Mouse (Mus musculus) cerebellum, adult 2 months (tissue): Measurements from ENCODE around the gene Asna1. TPM values are rescaled to one million over a fixed set of nuclear protein-coding genes. Genes with fewer than 3 reads are reported as not detected.
A peak's percentile ranks its signal among the peaks of the same experiment; 100 is the strongest.

ENCODE experiments used
- DNase-seq, 2 experiments: peaks; one replicate each; pipeline ENCODE4 v3.0.0; 2021
- H3K27ac ChIP-seq: fragments of 200-500 bp; 2 replicates; pipeline ENCODE4 v1.5.1; 2012; ENCODE audit warnings: low read length, control low read depth, inconsistent platforms; ENCODE audit not compliant: insufficient read depth
- H3K27me3 ChIP-seq: fragments of 200-500 bp; 2 replicates; pipeline ENCODE4 v1.6.1; 2012; ENCODE audit warnings: inconsistent platforms, mild to moderate bottlenecking, low read length, moderate library complexity; ENCODE audit not compliant: control insufficient read depth, insufficient read depth
- H3K4me1 ChIP-seq: fragments of 200-500 bp; 2 replicates; pipeline ENCODE4 v1.6.1; 2011; ENCODE audit warnings: low read length; ENCODE audit not compliant: control insufficient read depth, insufficient read depth
- H3K4me3 ChIP-seq: fragments of 200-500 bp; replicated peaks from 2 replicates; pipeline ENCODE3; 2011; ENCODE audit warnings: mild to moderate bottlenecking, low read depth, low read length, control low read depth; ENCODE audit not compliant: insufficient read depth
- CTCF ChIP-seq: fragments of 200-500 bp; IDR thresholded peaks from 2 replicates; pipeline ENCODE4 v1.5.1; 2011; ENCODE audit warnings: low read depth, mild to moderate bottlenecking, control low read depth, low read length, moderate library complexity, borderline replicate concordance; ENCODE audit not compliant: insufficient read depth
- POLR2A ChIP-seq: fragments of 200-500 bp; IDR thresholded peaks from 2 replicates; pipeline ENCODE4 v1.6.1; 2011; ENCODE audit warnings: low read length, control low read depth, borderline replicate concordance; ENCODE audit not compliant: insufficient read depth
- WGBS: fragments of 180-500 bp; shearing (Covaris S2); methylation state at CpG from one replicate; pipeline ENCODE4 v1.1.7; 2018; 5-methylcytosine and 5-hydroxymethylcytosine counted together
- polyA plus RNA-seq: library from polyadenylated mRNA; depleted of rRNA; stranded (reverse); fragments of >200 nt; gene quantifications from 2 replicates; pipeline ENCODE4 v1.2.3, GENCODE M21; 2012

Asna1 gene
- polyA plus RNA-seq, 1 experiment, result 296 TPM

- no peaks in the 10 kb centered on the region for H3K27me3 ChIP-seq
- peak; percentile 57 to 64 for DNase-seq
- peaks cover 3% of the 10 kb centered on the region; the same call in 1 of the 2 replicates for H3K4me1 ChIP-seq
- no peak for TF ChIP-seq CTCF
- 32% methylated on average over 11 of the region's 11 CpGs for WGBS
- H3K27ac ChIP-seq, result no peak overlapping the region
- no peak overlapping the region for H3K4me3 ChIP-seq
Observed at GRCm38 (mm10) chr8:84980622-84981358, 44.3 kb downstream of the Asna1 start.

DNA sequence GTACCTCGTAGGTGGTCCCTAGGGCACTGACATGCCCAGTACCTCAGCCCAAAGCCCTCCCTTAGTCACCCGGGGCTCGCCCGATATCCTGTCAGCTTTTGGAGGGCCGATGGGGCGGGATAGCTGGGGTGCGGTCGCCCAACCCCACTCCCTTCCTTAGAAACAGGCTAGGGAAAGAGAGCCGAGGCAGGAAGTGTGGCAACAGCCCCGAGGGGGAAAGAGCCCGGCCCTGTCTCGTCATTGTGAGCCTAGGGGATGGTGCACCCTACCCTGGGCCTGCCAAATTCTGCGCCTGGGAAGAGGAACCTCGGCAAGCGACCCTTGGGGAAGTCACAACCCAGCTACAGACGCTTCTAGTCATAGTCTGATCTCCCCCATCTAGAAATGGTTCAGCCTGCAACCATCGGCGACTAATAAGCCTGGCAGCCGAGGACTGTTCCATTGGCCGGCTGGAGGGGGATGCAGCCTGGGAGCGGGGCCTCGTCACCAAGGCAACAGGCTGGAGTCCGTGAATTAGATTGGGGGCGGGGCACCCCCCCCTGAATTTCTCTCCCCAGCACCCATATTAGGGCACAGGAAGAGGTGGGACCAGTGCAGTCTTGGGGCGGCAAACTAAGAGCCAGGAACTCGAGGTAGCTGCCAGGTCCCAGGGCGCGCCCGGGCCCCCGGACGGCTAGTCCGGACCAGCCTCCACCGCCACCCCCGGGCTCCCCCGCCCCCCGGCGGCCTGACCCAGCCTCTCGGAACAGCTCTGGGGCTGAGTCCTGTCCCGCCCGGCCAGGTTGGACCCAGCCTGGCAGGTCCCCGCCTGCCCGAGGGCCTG, 45.3 kb downstream of the Asna1 start:
- Histone ChIP-seq H3K27me3 (no peaks in the 10 kb centered on the region), H3K4me3 (peak overlapping the region; percentile 55), H3K4me1 (peaks cover 3% of the 10 kb centered on the region; the same call in 1 of the 2 replicates), H3K27ac (peak overlapping the region; percentile 4; the same call in 1 of the 2 replicates)
- TF ChIP-seq CTCF (no peak), POLR2A (no peak)
- 4% methylated on average over 42 of the region's 42 CpGs for WGBS
- DNase-seq, result peak; percentile 90 to 91

DNA sequence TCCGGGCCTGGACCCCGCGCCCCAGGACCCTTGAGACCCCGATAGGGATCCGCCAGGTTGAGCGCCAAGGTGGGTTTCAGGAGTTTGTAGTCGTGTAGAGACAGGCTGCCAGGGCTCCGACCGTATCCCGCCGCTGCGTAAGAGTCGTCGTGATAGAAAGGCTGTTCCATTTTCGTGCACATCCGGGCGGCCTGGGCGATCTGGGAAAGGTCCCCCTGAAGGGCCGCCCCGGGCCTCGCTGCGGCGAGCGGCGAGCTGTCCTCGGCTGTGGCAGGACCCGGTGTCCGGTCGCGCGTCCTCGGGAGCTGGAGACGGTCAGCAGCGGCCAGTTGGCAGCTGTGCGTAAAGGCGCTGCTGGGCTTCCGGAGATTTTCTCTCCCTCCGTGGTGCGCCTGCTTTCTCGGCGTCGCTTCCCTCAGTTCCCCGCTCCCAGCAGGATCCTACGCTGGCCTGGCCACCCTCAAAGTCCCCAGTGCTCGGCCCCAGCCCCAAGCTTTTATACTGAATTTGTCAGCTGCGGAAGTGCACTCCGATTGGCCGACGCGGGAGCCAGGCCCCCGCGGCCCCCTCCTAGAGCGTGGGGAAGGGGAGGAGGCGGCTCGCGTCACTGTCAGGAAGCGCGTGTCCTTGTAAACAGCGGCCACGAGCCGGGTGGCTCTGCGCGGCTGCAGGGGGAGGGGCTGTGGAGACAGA, 46.7 kb downstream of the Asna1 start, which contains the start of gene Junb:
Gene Junb (minus strand): TSS at position 471 of the 693 bp plus-strand sequence.
- peak; percentile 91 to 94 for DNase-seq
- TF ChIP-seq POLR2A (peak; percentile 99), CTCF (no peak)
- peak within 1 kb of the TSS; percentile 82 for H3K27ac ChIP-seq
- H3K4me3 ChIP-seq, result peak within 1 kb of the TSS; percentile 54
- WGBS, result under 1% methylated on average over 63 of the region's 63 CpGs
- peaks cover 3% of the 10 kb centered on the region for H3K4me1 ChIP-seq
- H3K27me3 ChIP-seq, result no peaks in the 10 kb centered on the region

DNA sequence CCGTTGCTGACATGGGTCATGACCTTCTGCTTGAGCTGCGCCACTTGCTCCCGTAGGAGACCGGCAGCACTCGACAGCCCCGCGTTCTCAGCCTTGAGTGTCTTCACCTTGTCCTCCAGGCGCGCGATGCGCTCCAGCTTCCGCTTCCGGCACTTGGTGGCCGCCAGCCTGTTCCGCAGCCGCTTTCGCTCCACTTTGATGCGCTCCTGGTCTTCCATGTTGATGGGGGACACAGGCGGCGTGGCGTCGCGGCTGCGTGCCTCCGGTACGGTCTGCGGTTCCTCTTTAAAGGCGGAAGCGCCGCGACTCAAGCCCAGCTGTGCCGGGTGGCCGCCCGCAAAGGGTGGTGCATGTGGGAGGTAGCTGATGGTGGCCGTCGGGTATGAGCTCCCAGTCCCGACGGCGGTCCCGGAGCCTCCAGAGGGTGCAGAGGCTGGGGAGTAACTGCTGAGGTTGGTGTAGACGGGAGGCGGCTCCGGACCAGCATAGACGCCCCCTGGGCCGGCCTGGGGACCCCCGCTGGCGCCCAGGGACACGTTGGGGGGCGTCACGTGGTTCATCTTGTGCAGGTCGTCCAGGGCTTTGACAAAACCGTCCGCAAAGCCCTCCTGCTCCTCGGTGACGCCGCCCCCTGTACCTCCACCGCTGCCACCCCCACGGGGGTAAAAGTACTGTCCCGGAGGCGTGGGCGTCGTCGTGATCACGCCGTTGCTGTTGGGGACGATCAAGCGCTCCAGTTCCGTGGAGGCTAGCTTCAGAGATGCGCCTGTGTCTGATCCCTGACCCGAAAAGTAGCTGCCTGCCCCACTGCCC, 47.4 kb downstream of the Asna1 start:
- H3K27ac ChIP-seq, result peak overlapping the region; percentile 82
- TF ChIP-seq CTCF, result no peak
- no peak for TF ChIP-seq POLR2A
- H3K4me1 ChIP-seq, result peaks cover 3% of the 10 kb centered on the region
- peak; percentile 59 to 63 for DNase-seq
- under 1% methylated on average over 70 of the region's 70 CpGs for WGBS
- peak overlapping the region; percentile 54 for H3K4me3 ChIP-seq
- no peaks in the 10 kb centered on the region for H3K27me3 ChIP-seq

DNA sequence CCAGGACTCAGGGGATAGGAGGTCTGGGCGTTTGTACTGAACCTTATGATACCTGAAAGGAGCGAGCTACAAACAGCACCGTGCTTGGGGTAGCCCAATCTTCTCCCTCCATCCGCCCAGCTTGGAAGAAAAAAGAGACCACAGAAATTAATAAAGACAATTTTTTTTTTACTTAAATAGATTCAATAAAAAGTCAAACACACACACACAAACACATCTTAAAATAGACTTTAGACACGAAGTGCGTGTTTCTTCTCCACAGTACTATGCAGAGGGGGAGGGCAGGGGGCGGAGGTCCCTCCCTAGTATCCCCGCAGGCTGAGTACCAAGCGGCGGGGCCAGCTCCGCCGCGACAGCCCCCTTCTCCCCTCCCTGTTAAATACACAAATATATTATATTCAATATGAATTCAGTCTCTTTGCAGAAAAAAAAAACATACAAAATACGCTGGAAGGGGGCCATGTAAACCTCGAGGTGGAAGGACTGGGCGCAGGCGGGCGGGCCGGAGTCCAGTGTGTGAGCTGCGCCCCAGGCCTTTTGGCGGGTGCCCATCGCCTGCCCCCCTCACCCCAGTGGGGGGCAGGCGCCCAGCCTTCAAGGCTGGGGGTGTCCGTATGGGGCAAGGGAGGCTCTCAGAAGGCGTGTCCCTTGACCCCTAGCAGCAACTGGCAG, 48.2 kb downstream of the Asna1 start:
- DNase-seq, result no peak
- H3K27me3 ChIP-seq, result no peaks in the 10 kb centered on the region
- TF ChIP-seq CTCF (no peak), POLR2A (0 out of 2 replicates have a peak, but pooled peaks have one; percentile 58)
- WGBS, result under 1% methylated on average over 25 of the region's 25 CpGs
- peaks cover 3% of the 10 kb centered on the region for H3K4me1 ChIP-seq
- H3K4me3 ChIP-seq, result peak overlapping the region; percentile 54
- peak overlapping the region; percentile 24; the same call in 1 of the 2 replicates for H3K27ac ChIP-seq

DNA sequence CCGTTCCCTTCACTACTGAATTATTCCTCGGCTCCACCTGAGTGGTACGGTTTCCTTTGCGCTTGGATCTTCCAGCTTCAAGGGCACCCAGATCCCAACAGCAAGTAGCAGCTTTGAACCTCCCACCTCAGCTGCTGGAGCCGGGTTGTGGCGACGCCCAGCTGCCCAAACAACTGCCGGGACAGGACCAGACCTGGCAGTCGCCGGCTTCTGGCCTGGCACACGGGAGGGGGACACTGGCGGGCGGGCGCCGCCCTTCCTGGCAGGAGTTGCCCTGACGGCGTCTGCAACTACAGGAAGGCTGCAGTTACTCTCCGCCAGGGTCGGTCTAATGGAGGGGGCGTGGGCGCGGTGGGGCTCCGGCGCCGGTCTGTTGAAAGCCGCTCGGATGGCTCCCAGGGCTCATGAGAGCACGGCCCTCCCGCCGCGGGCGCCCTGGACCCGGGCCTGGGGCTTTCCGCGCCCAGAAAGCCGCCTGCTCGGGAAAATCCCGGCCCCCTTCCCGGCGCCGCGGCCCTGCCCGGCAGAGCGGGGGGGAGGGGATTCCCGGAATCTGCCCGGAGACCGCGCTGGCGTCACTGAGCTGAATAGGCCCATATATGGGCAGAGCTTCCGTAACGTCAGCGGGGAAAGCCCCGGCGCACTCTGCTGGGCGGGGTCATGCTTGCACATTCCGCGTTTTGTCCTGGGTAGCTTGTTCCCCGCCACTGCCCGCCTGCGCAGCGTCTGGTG, 48.9 kb downstream of the Asna1 start:
- no peaks in the 10 kb centered on the region for H3K27me3 ChIP-seq
- peak; percentile 96 for DNase-seq
- WGBS, result 2% methylated on average over 61 of the region's 61 CpGs
- H3K4me3 ChIP-seq, result peak overlapping the region; percentile 46
- H3K27ac ChIP-seq, result no peak overlapping the region; the same call in 1 of the 2 replicates
- TF ChIP-seq POLR2A, result no peak; the same call in 1 of the 2 replicates
- H3K4me1 ChIP-seq, result peaks cover 2% of the 10 kb centered on the region
